Mouse (Mus musculus): ENCODE data around the gene Edc3. TPM values are rescaled to one million over a fixed set of nuclear protein-coding genes. Genes with fewer than 3 reads are reported as not detected.

Edc3 gene
- 3.7 TPM for polyA plus RNA-seq (2014; fragmentation: Illumina TruSeq; extraction: RNeasy Lipid Tissue Mini Kit (QIAGEN cat#74804); ENCODE audit: low read depth, low replicate concordance)

DNA sequence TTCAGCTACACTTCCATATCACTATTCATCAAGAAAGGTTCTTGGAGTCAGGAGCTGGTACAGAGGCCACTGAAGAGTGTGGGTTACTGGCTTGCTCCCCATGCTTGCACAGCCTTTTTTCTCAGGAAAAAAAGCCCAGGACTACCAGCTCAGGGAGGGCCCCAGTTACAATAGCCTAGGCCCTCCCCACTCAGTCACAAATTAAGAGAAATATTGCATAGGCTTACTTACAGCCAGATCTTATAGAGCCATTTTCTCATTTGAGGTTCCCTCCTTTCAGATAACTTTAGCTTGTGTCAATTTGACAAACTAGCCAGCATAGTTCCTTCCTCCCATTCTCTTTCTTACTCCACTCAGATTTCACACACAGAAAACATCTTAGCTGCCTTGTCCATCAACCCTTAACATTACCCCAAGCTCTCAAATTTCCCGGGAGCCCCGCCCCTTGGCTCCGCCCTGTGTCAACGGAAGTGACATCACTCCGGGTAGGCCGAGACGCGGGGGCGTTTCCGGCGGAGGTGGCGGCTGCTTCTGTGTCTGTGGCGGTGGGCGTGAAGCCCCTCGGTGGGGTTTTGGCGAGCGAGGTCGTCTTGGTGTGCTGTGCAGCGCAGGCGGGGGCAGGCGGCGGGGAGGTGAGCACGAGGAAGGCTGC, at the start of gene Edc3:
Gene Edc3 (plus strand): TSS at position 473 of the 652 bp plus-strand sequence.

GRCm38 (mm10) chr9:57683520-57683919, 24.8 kb upstream of the Edc3 start, which contains the start of gene Cyp1a2:
TSS of gene Cyp1a2 (minus strand) at chr9:57683703.

DNA sequence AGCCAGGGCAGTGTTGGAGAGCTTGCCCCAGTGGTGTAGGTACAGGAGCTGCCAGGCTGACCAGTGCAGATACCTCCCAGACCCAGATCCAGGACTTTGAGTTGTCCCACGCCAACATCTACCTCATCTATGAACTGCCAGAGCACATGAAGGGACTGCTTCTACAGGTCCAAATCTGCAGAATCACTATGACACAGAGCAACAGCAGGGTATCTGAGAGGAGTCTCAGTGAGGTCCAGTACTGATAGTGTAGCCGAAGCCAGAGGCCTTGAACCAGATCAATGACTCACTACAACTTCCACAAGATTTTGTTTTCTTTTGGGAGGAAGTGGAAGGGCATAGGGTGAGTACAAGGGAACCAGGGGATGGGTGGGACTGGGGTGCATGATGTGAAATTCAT, 20.6 kb upstream of the Edc3 start, which contains the start of gene Cyp1a1:
Gene Cyp1a1 (plus strand): TSS at position 178 of the 400 bp plus-strand sequence.

GRCm38 (mm10) chr9:57765364-57766351, 57.3 kb downstream of the Edc3 start, which contains the start of gene Clk3:
TSS of gene Clk3 (minus strand) at chr9:57765860.

Other genes with a start within 250 kb of the Edc3 start
- gene Scamp5, start 240.5 kb upstream of the Edc3 start, polyA plus RNA-seq (2014; fragmentation: Illumina TruSeq; extraction: RNeasy Lipid Tissue Mini Kit (QIAGEN cat#74804); ENCODE audit: low read depth, low replicate concordance) = 4.0 TPM
- not detected for gene Rpp25, start 204.5 kb upstream of the Edc3 start, polyA plus RNA-seq (2014; fragmentation: Illumina TruSeq; extraction: RNeasy Lipid Tissue Mini Kit (QIAGEN cat#74804); ENCODE audit: low read depth, low replicate concordance)
- 453 TPM for gene Cox5a, start 187.3 kb upstream of the Edc3 start, polyA plus RNA-seq (2014; fragmentation: Illumina TruSeq; extraction: RNeasy Lipid Tissue Mini Kit (QIAGEN cat#74804); ENCODE audit: low read depth, low replicate concordance)
- gene Fam219b, start 171.0 kb upstream of the Edc3 start, polyA plus RNA-seq (2014; fragmentation: Illumina TruSeq; extraction: RNeasy Lipid Tissue Mini Kit (QIAGEN cat#74804); ENCODE audit: low read depth, low replicate concordance) = 10.2 TPM
- 12.5 TPM for gene Mpi, start 155.8 kb upstream of the Edc3 start, polyA plus RNA-seq (2014; fragmentation: Illumina TruSeq; extraction: RNeasy Lipid Tissue Mini Kit (QIAGEN cat#74804); ENCODE audit: low read depth, low replicate concordance)
- gene Scamp2, start 147.6 kb upstream of the Edc3 start, polyA plus RNA-seq (2014; fragmentation: Illumina TruSeq; extraction: RNeasy Lipid Tissue Mini Kit (QIAGEN cat#74804); ENCODE audit: low read depth, low replicate concordance) = 15.0 TPM
- gene Ulk3, start 119.1 kb upstream of the Edc3 start, polyA plus RNA-seq (2014; fragmentation: Illumina TruSeq; extraction: RNeasy Lipid Tissue Mini Kit (QIAGEN cat#74804); ENCODE audit: low read depth, low replicate concordance) = 6.0 TPM
- gene Cplx3, start 102.3 kb upstream of the Edc3 start, polyA plus RNA-seq (2014; fragmentation: Illumina TruSeq; extraction: RNeasy Lipid Tissue Mini Kit (QIAGEN cat#74804); ENCODE audit: low read depth, low replicate concordance) = not detected
- gene Lman1l, start 87.8 kb upstream of the Edc3 start, polyA plus RNA-seq (2014; fragmentation: Illumina TruSeq; extraction: RNeasy Lipid Tissue Mini Kit (QIAGEN cat#74804); ENCODE audit: low read depth, low replicate concordance) = not detected
- 6.5 TPM for gene Csk, start 54.9 kb upstream of the Edc3 start, polyA plus RNA-seq (2014; fragmentation: Illumina TruSeq; extraction: RNeasy Lipid Tissue Mini Kit (QIAGEN cat#74804); ENCODE audit: low read depth, low replicate concordance)
- gene Cyp1a2, start 24.8 kb upstream of the Edc3 start, polyA plus RNA-seq (2014; fragmentation: Illumina TruSeq; extraction: RNeasy Lipid Tissue Mini Kit (QIAGEN cat#74804); ENCODE audit: low read depth, low replicate concordance) = not detected
- 0.29 TPM for gene Cyp1a1, start 20.6 kb upstream of the Edc3 start, polyA plus RNA-seq (2014; fragmentation: Illumina TruSeq; extraction: RNeasy Lipid Tissue Mini Kit (QIAGEN cat#74804); ENCODE audit: low read depth, low replicate concordance)
- gene Clk3, start 57.3 kb downstream of the Edc3 start, polyA plus RNA-seq (2014; fragmentation: Illumina TruSeq; extraction: RNeasy Lipid Tissue Mini Kit (QIAGEN cat#74804); ENCODE audit: low read depth, low replicate concordance) = 49.8 TPM
- 0.58 TPM for gene Arid3b, start 128.3 kb downstream of the Edc3 start, polyA plus RNA-seq (2014; fragmentation: Illumina TruSeq; extraction: RNeasy Lipid Tissue Mini Kit (QIAGEN cat#74804); ENCODE audit: low read depth, low replicate concordance)
- gene Ubl7, start 202.4 kb downstream of the Edc3 start, polyA plus RNA-seq (2014; fragmentation: Illumina TruSeq; extraction: RNeasy Lipid Tissue Mini Kit (QIAGEN cat#74804); ENCODE audit: low read depth, low replicate concordance) = 72.4 TPM
- gene Sema7a, start 231.6 kb downstream of the Edc3 start, polyA plus RNA-seq (2014; fragmentation: Illumina TruSeq; extraction: RNeasy Lipid Tissue Mini Kit (QIAGEN cat#74804); ENCODE audit: low read depth, low replicate concordance) = 2.4 TPM